Mouse (Mus musculus) CH12.LX (cell line): ENCODE measurements around the gene Fam173a. TPM values are rescaled to one million over a fixed set of nuclear protein-coding genes. Genes with fewer than 3 reads are reported as not detected.

Source experiments
- DNase-seq: peaks from one replicate; pipeline ENCODE4 v3.0.0-alpha.2; 2013; ENCODE audit errors: extremely low read depth
- H3K27ac ChIP-seq: 2 replicates; pipeline ENCODE4 v1.5.1; 2012; ENCODE audit warnings: low read depth, mild to moderate bottlenecking, control low read depth, moderate library complexity; ENCODE audit not compliant: insufficient read depth
- H3K27me3 ChIP-seq: replicated peaks from 2 replicates; pipeline ENCODE3; 2012; ENCODE audit warnings: inconsistent platforms
- H3K36me3 ChIP-seq, 2 experiments: replicated peaks in 1 of 2; 2 replicates each; pipeline versions ENCODE3 to v1.6.1; 2012; ENCODE audit warnings: inconsistent platforms in 1 of 2, low read length in 1 of 2, mild to moderate bottlenecking in 1 of 2, mixed read lengths in 1 of 2, moderate library complexity in 1 of 2; ENCODE audit not compliant: control insufficient read depth in 1 of 2, insufficient read depth in 1 of 2
- H3K4me1 ChIP-seq, 2 experiments: 2 replicates each; pipeline ENCODE4 v1.6.1; 2012; ENCODE audit warnings: inconsistent platforms in 1 of 2, moderate library complexity in 1 of 2; ENCODE audit not compliant: insufficient read depth in 2 of 2, control insufficient read depth in 1 of 2
- H3K4me2 ChIP-seq: 2 replicates; pipeline ENCODE4 v1.6.1; 2012; ENCODE audit warnings: low read depth, mild to moderate bottlenecking, control low read depth; ENCODE audit not compliant: poor library complexity, insufficient read depth, severe bottlenecking
- H3K4me3 ChIP-seq, 3 experiments: fragments of 150-350 bp in 1 of 3; sonication (generic) in 1 of 3; replicated peaks in 1 of 3; 2 replicates each; pipeline versions ENCODE3 to v1.5.1; 2011 to 2012; ENCODE audit warnings: low read depth in 2 of 3, low read length in 2 of 3, mild to moderate bottlenecking in 2 of 3, moderate library complexity in 2 of 3, control low read depth in 1 of 3, improper control_type of control experiment in 1 of 3, inconsistent platforms in 1 of 3, mixed read lengths in 1 of 3; ENCODE audit not compliant: poor library complexity in 1 of 3
- H3K79me2 ChIP-seq: replicated peaks from 2 replicates; pipeline ENCODE4 v1.6.1; 2012; ENCODE audit warnings: mild to moderate bottlenecking, moderate library complexity; ENCODE audit not compliant: control insufficient read depth, poor library complexity, insufficient read depth, severe bottlenecking; ENCODE audit errors: extremely low read depth
- H3K9ac ChIP-seq: 2 replicates; pipeline ENCODE4 v1.6.1; 2012; ENCODE audit warnings: low read depth, mild to moderate bottlenecking, control low read depth, moderate library complexity; ENCODE audit not compliant: insufficient read depth
- H3K9me3 ChIP-seq: replicated peaks from 2 replicates; pipeline ENCODE3; 2012; ENCODE audit warnings: low read length, inconsistent platforms, mixed read lengths
- BHLHE40 ChIP-seq: IDR thresholded peaks from 2 replicates; pipeline ENCODE4 v1.6.1; 2011; ENCODE audit warnings: mild to moderate bottlenecking, low read depth, low read length, improper control_type of control experiment
- CHD2 ChIP-seq: IDR thresholded peaks from 2 replicates; pipeline ENCODE4 v1.6.1; 2011; ENCODE audit warnings: low read length, improper control_type of control experiment
- ELF1 ChIP-seq: IDR thresholded peaks from 2 replicates; pipeline ENCODE4 v1.6.1; 2014; ENCODE audit warnings: low read depth, mild to moderate bottlenecking, inconsistent platforms, low read length, improper control_type of control experiment
- EP300 ChIP-seq: IDR thresholded peaks from 2 replicates; pipeline ENCODE4 v1.6.1; 2011; ENCODE audit warnings: low read length, improper control_type of control experiment
- GABPA ChIP-seq: IDR thresholded peaks from 2 replicates; pipeline ENCODE4 v1.6.1; 2012; ENCODE audit warnings: low read depth, low read length, improper control_type of control experiment, inconsistent platforms; ENCODE audit not compliant: insufficient replicate concordance
- HCFC1 ChIP-seq: IDR thresholded peaks from 2 replicates; pipeline ENCODE4 v1.6.1; 2012; ENCODE audit warnings: low read depth, mild to moderate bottlenecking, inconsistent platforms, low read length, improper control_type of control experiment
- JUND ChIP-seq: conservative IDR thresholded peaks from 2 replicates; pipeline ENCODE4 v1.6.1; 2011; ENCODE audit warnings: low read depth, low read length, improper control_type of control experiment
- KAT2A ChIP-seq: IDR thresholded peaks from 2 replicates; pipeline ENCODE4 v1.6.1; 2012; ENCODE audit warnings: low read length, improper control_type of control experiment, inconsistent platforms; ENCODE audit not compliant: insufficient replicate concordance
- MAFK ChIP-seq: IDR thresholded peaks from 2 replicates; pipeline ENCODE4 v1.6.1; 2011; ENCODE audit warnings: low read length, improper control_type of control experiment; ENCODE audit not compliant: insufficient replicate concordance
- MAX ChIP-seq: IDR thresholded peaks from 2 replicates; pipeline ENCODE4 v1.6.1; 2011; ENCODE audit warnings: low read length, improper control_type of control experiment
- MXI1 ChIP-seq: IDR thresholded peaks from 2 replicates; pipeline ENCODE4 v1.6.1; 2011; ENCODE audit warnings: mild to moderate bottlenecking, low read depth, low read length, improper control_type of control experiment
- MYC ChIP-seq: IDR thresholded peaks from 2 replicates; pipeline ENCODE4 v1.6.1; 2011; ENCODE audit warnings: low read depth, mild to moderate bottlenecking, improper control_type of control experiment, low read length
- NRF1 ChIP-seq: IDR thresholded peaks from 2 replicates; pipeline ENCODE4 v1.6.1; 2014; ENCODE audit warnings: low read depth, mild to moderate bottlenecking, inconsistent platforms, low read length, improper control_type of control experiment, moderate library complexity
- POLR2AphosphoS2 ChIP-seq: IDR thresholded peaks from 2 replicates; pipeline ENCODE4 v1.6.1; 2011; ENCODE audit warnings: low read depth, low read length, improper control_type of control experiment
- RAD21 ChIP-seq: IDR thresholded peaks from 2 replicates; pipeline ENCODE4 v1.6.1; 2011; ENCODE audit warnings: low read depth, mild to moderate bottlenecking, low read length, improper control_type of control experiment, moderate library complexity
- SIN3A ChIP-seq: IDR thresholded peaks from 2 replicates; pipeline ENCODE4 v1.6.1; 2012; ENCODE audit warnings: low read length, improper control_type of control experiment, inconsistent platforms
- UBTF ChIP-seq: IDR thresholded peaks from 2 replicates; pipeline ENCODE4 v1.6.1; 2012; ENCODE audit warnings: low read depth, mild to moderate bottlenecking, inconsistent platforms, low read length, improper control_type of control experiment, moderate library complexity
- ZNF384 ChIP-seq: IDR thresholded peaks from 2 replicates; pipeline ENCODE4 v1.6.1; 2012; ENCODE audit warnings: low read depth, low read length, improper control_type of control experiment, inconsistent platforms
- dilution Hi-C: fragments of 300-500 bp; cut with MboI; formaldehyde crosslinking; loops from 2 replicates; pipeline ENCODE4 v1.14.3; 2020; ENCODE audit warnings: low sequenced_read_pairs; ENCODE audit not compliant: extremely low pct_unique_long_range_greater_than_20kb, extremely low pct_ligation_motif_present
- in situ Hi-C: fragments of 300-500 bp; cut with MboI; formaldehyde crosslinking; loops from 3 replicates; pipeline ENCODE4 v1.14.3; 2019; ENCODE audit warnings: low sequenced_read_pairs, low pct_ligation_motif_present, low pct_unique_long_range_greater_than_20kb, mixed read lengths
- polyA plus RNA-seq: library from polyadenylated mRNA; unstranded; fragments of >175 nt; gene quantifications from 2 replicates; pipeline ENCODE4 v1.2.1, GENCODE M21; 2012; ENCODE audit warnings: low read depth; ENCODE audit not compliant: insufficient read length
- total RNA-seq, 2 experiments: library from RNA; depleted of rRNA; stranded (reverse); fragments of 300-350 nt in 1 of 2; fragments of >200 nt in 1 of 2; gene quantifications; 2 replicates each; pipeline ENCODE4 v1.2.3; 2012 to 2014

Fam173a gene
- total and polyA plus RNA-seq, 3 experiments = 25.5 to 68.3 (median 25.5) TPM

- no peaks in the 10 kb centered on the region for H3K79me2 ChIP-seq
- no peak for DNase-seq
- no peaks in the 10 kb centered on the region for H3K9me3 ChIP-seq
- no peaks in the 10 kb centered on the region for H3K36me3 ChIP-seq
- TF ChIP-seq SIN3A (no peak), HCFC1 (no peak), GABPA (no peak), ELF1 (no peak), JUND (no peak), ZNF384 (no peak), POLR2AphosphoS2 (no peak), MXI1 (no peak)
- no peak overlapping the region for H3K27ac ChIP-seq
- dilution Hi-C loops = no loop called here
- no peak overlapping the region for H3K4me2 ChIP-seq
- no peak overlapping the region for H3K9ac ChIP-seq
- H3K4me1 ChIP-seq = no peaks in the 10 kb centered on the region
- in situ Hi-C loops = no loop called here
- no peak overlapping the region for H3K4me3 ChIP-seq
- H3K27me3 ChIP-seq = peaks cover 84% of the 10 kb centered on the region
These were observed 30.1 kb downstream of the Fam173a start for GRCm38 (mm10) chr17:25762591-25762990.

GRCm38 (mm10) chr17:25761561-25761970, 31.1 kb downstream of the Fam173a start:
- Histone ChIP-seq H3K9ac (no peak overlapping the region), H3K4me2 (no peak overlapping the region), H3K4me1 (no peaks in the 10 kb centered on the region), H3K27ac (no peak overlapping the region), H3K79me2 (no peaks in the 10 kb centered on the region), H3K36me3 (no peaks in the 10 kb centered on the region), H3K27me3 (peaks cover 84% of the 10 kb centered on the region), H3K4me3 (no peak overlapping the region), H3K9me3 (no peaks in the 10 kb centered on the region)
- dilution Hi-C loops (no loop called here), in situ Hi-C loops (no loop called here)
- TF ChIP-seq KAT2A (no peak), MAFK (no peak), CHD2 (no peak), SIN3A (no peak), RAD21 (no peak), EP300 (no peak), NRF1 (no peak), BHLHE40 (no peak), JUND (no peak)
- no peak for DNase-seq

DNA sequence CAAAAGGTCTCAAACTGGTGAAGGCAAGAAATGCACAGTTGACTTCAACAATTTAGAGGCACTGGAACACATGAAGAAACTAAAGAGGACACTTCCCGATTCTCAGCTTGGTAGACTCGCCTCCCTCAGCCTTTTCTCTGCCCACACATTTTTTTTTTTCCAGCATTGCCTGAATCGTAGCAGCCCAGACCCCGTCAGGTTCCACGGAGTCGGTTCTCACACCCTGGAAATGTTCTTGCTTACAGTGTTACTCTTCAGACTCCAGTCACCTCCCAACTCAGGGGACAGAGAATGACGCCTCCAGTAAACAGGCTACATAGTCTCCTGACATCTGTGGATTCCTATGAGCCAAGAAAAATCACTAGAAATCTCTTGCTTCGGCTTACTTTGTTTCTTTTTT, 32.6 kb downstream of the Fam173a start:
- H3K27ac ChIP-seq = no peak overlapping the region
- TF ChIP-seq MYC (no peak), UBTF (no peak), RAD21 (no peak), GABPA (no peak), KAT2A (no peak), MAX (no peak)
- TF ChIP-seq, all 38 proteins: peak for 0
- Histone ChIP-seq H3K9me3 (no peaks in the 10 kb centered on the region), H3K36me3 (no peaks in the 10 kb centered on the region), H3K4me3 (no peak overlapping the region), H3K4me2 (no peak overlapping the region), H3K9ac (no peak overlapping the region), H3K27me3 (peaks cover 86% of the 10 kb centered on the region), H3K79me2 (no peaks in the 10 kb centered on the region), H3K4me1 (no peaks in the 10 kb centered on the region)
- dilution Hi-C loops (no loop called here), in situ Hi-C loops (no loop called here)
- no peak for DNase-seq
